Mouse (Mus musculus) erythroblast, embryonic 14.5 days (primary cell): Measurements from ENCODE around the gene Fam69b.

Experiments used
- GATA1 ChIP-seq: IDR thresholded peaks from 2 replicates; pipeline ENCODE4 v1.6.1; 2012; ENCODE audit warnings: low read length, inconsistent platforms, mixed read lengths
- TAL1 ChIP-seq: IDR thresholded peaks from 3 replicates; pipeline ENCODE4 v1.6.1; 2012; ENCODE audit warnings: low read length, inconsistent platforms, mixed read lengths

GRCm38 (mm10) chr2:26636325-26636635 is 8.0 kb downstream of the Fam69b start:
- no peak for TF ChIP-seq GATA1
- no peak for TF ChIP-seq TAL1
